Mouse (Mus musculus) cerebellum, adult 18-20 months (tissue): ENCODE results near the gene Cutc.

ENCODE experiments used
- DNase-seq, 2 experiments: peaks; one replicate each; pipeline ENCODE4 v3.0.0; 2021

Cutc gene

GRCm38 (mm10) chr19:43754237-43754636 is 1.4 kb downstream of the Cutc start:
- no peak for DNase-seq

DNA sequence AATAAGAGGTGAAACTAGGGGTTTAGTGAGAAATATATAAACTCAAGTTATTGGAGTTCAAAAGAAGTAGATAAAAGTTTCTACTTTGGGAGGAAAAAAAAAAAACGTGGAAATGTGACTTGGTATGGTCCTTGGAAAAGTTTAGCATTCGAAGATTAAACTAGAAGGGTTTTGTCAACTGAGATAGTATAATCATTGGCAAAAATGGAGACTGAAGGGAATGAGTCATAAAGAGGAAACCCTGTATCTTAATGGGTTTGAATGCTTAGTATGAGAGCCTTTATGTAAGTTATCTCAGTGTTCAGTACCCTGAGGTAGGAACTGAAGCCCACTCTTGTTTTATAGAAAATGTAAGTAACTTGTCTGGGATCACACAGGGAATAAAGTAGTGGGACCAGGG is 2.1 kb downstream of the Cutc start:
- DNase-seq = no peak

- peak; percentile 72 for DNase-seq
Observed at GRCm38 (mm10) chr19:43760504-43760903, 7.7 kb downstream of the Cutc start.

- DNase-seq = no peak
Observed at GRCm38 (mm10) chr19:43761543-43762256, 8.9 kb downstream of the Cutc start.

DNA sequence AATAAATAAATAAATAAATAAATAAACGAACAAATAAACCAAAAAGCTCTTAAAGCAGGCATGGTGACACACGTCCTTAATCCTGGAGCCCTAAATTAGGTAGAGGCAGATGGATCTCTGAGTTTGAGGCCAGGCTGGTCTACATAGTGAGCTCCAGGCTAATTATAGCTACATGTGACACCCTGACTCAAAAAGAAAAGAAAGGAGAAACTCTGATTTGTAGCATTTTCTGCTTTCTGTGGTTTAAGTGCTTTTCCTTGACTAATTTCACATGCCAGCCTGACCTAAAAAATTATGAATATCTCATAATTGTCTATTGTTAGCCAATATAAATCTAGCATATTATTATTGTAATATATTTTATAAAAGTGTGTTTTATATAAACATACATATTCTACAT is 9.6 kb downstream of the Cutc start:
- no peak for DNase-seq

- DNase-seq = no peak
Observed at GRCm38 (mm10) chr19:43766451-43766850, 13.7 kb downstream of the Cutc start.

DNA sequence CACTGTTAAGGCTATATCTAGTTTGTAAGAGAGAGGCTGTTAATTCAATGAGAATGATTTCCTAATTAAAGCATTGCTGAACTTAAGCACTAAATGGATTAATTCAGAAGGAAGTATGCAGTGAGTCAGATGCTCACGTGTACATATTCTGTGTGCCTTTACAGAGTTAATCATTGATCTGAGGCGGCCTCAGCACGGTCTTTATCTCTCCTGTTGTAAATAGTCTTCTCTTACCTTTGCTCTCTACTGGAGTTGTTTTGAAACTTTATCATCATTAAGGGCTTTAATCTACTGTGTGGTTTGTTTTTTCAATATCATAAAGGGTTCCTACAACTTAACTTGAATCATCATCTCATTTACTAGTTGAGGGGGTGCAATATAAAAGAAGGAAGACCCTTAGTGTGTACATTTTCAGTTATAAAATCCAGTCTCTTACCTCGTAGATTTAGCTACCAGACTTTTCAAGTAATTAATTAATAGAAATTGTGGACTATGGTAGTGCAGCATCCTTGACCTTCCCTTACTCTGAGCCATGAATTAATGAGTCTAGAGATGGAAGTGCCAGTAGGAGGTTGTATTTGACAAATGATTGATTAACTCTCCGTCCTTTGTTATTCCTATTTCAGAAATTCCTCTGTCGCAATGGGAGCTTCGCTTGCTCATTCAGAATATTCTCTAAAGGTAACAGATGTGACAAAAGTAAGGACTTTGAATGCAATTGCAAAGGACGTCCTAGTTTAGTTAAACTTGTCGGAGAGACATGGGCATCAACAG is 14.9 kb downstream of the Cutc start:
- no peak for DNase-seq

GRCm38 (mm10) chr19:43769366-43769960 is 16.7 kb downstream of the Cutc start:
- DNase-seq = no peak

DNA sequence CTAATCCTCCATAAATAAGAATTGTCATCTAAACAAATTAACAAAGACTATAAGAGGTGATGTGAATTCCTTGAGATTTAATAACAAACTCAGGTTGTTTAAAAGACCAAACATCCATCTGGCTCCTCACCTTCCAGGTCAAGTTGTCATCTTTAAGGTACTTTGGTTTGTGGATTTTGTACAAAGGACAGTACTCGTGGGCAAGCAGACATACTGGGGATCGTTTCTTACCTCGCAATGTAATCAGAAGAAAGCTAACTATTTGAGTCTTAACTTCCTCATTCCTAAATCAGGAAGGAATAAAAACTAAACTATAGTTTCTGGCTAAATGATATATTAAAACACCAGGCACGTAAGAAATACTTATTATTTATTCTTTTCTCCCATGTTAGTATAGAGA is 17.8 kb downstream of the Cutc start:
- no peak for DNase-seq

GRCm38 (mm10) chr19:43771499-43771969 is 18.7 kb downstream of the Cutc start:
- DNase-seq = no peak

- no peak for DNase-seq
Observed at GRCm38 (mm10) chr19:43772311-43772710, 19.5 kb downstream of the Cutc start.

DNA sequence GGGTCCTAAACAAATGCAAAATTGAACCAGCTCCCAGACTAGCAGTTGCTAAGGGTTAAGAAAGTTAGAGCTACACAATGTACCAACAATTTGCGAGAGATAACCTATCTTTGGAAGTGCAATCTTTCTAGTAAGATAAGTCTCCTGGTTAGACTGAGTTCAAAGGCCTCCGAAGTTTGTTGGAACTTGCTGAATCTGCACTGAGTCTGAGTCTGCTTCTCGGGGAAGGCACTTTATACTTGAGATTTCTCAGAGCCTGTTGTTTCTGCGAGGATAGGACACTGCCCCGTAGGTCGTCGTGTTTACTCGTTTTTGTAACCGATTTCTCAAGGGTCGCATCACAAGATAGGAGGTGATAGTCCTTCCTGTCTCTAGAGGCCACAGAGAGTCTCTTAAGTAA is 22.6 kb downstream of the Cutc start:
- no peak for DNase-seq

GRCm38 (mm10) chr19:43776561-43776960 is 23.8 kb downstream of the Cutc start:
- DNase-seq = no peak

GRCm38 (mm10) chr19:43777308-43777707 is 24.5 kb downstream of the Cutc start:
- no peak for DNase-seq

- no peak for DNase-seq
Observed at GRCm38 (mm10) chr19:43780391-43780790, 27.6 kb downstream of the Cutc start.

- no peak for DNase-seq
Observed at GRCm38 (mm10) chr19:43781980-43782379, 29.2 kb downstream of the Cutc start, which contains the start of gene Abcc2. TSS of gene Abcc2 (plus strand) at chr19:43782192.

- no peak for DNase-seq
Observed at GRCm38 (mm10) chr19:43784761-43785160, 32.0 kb downstream of the Cutc start.

DNA sequence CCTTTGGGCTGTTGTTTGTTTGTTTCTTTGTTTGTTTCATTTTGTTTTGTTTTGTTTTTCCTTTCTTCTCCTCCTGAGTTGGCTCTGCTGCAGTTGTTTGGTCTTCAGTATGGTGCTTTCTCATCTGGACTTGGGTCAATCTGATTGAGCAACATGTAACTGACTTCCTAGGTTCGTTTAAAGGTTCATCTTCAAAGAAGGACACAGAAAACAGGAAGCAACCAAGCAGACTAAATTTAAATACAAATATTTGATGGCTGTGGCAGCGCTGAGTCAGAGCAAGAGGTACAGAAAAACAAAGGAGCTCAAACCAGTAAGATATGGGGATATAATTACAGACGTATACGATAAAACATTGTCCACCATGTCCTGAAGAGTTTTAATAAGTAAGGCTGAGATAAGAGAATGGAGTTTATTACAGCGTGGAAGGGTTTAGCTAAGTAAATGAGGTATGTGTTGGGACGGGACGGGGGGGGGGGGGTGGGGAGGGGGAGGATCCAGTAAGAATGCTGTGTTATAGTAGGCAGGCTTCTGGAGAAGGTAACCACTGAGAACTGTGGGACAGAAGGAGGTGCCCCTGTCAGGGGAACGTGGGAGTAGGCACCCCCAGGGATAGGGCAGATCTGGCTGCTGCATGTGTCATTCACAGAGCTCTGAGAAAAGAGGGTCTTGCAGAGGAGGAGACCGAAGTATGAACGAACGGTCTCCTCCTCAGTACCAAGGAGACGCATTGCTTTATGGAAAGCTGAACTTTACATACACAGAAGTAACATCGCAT is 33.6 kb downstream of the Cutc start:
- DNase-seq = no peak

- no peak for DNase-seq
Observed at GRCm38 (mm10) chr19:43789817-43790216, 37.0 kb downstream of the Cutc start.

GRCm38 (mm10) chr19:43792537-43792936 is 39.7 kb downstream of the Cutc start:
- DNase-seq = no peak

- DNase-seq = no peak
Observed at GRCm38 (mm10) chr19:43793951-43794350, 41.2 kb downstream of the Cutc start.

GRCm38 (mm10) chr19:43795511-43795910 is 42.7 kb downstream of the Cutc start:
- no peak for DNase-seq

- DNase-seq = no peak
Observed at GRCm38 (mm10) chr19:43797216-43797615, 44.4 kb downstream of the Cutc start.
